Mouse (Mus musculus) C2C12 (cell line): ENCODE measurements around the gene Sh2d6.

Experiments used
- CTCF ChIP-seq: IDR thresholded peaks from one replicate; pipeline ENCODE4 v1.5.1; 2011; ENCODE audit not compliant: control insufficient read depth, insufficient read depth, insufficient read length
- MAX ChIP-seq: IDR thresholded peaks from one replicate; pipeline ENCODE4 v1.6.1; 2011; ENCODE audit warnings: mild to moderate bottlenecking, control low read depth
- USF1 ChIP-seq: IDR thresholded peaks from one replicate; pipeline ENCODE4 v1.6.1; 2011; ENCODE audit warnings: low read depth, mild to moderate bottlenecking, control low read depth, moderate library complexity

DNA sequence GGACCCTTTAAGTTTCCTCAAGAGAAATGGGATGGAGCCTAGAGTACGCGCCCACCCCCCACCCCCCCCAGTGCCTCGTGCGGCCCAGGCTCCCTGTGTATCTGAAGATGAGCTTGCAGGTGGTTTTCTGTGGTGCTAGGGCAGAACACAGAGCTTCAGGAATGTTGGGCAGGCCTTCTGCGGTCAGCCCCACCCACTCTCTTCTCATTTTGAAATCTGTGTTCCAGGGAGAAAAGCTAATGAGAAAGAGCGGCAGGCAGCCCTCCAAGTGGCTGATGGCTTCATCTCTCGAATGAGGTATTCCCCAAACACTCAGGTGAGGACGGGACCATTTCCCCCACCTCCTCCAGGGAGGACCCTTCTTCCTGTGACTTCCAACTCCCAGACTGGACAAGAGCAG lies 39.3 kb upstream of the Sh2d6 start:
- no peak for TF ChIP-seq USF1
- no peak for TF ChIP-seq CTCF
- no peak for TF ChIP-seq MAX
